Mouse (Mus musculus): ENCODE measurements around the gene Rtkn. TPM values are rescaled to one million over a fixed set of nuclear protein-coding genes. Genes with fewer than 3 reads are reported as not detected.
"Not testable (repeated sequence)": the region's sequence is repeated elsewhere in the genome, so short reads cannot be mapped to it uniquely, and the experiment has no call there.

Gene Rtkn
- polyA plus RNA-seq, 1 experiment from 2014 or later, result 38.5 TPM

GRCm38 (mm10) chr6:83155552-83156238 lies 20.4 kb downstream of the Rtkn start:
- ATAC-seq (replicated peaks; ENCODE audit: low FRiP score, low read depth), result no peak
- peaks cover under 1% of the 10 kb centered on the region; the same call in 1 of the 2 replicates for H3K27me3 ChIP-seq (ENCODE audit: insufficient read depth, low read length)

GRCm38 (mm10) chr6:83156259-83156684 lies 21.0 kb downstream of the Rtkn start, which contains the start of the genes Wdr54 and 1700003E16Rik:
Gene Wdr54 (minus strand): TSS chr6:83156397.
Gene 1700003E16Rik (plus strand): TSS chr6:83156404.
- Histone ChIP-seq H3K27ac (no peak within 1 kb of the TSS), H3K27me3 (ENCODE audit: insufficient read depth, low read length) (peaks cover 6% of the 10 kb centered on the region; the same call in 1 of the 2 replicates), H3K4me2 (ENCODE audit: low read length) (peak within 1 kb of the TSS; percentile 74), H3K9ac (ENCODE audit: low read depth, low read length) (peak within 1 kb of the TSS; percentile 35; the same call in 1 of the 2 replicates), H3K4me3 (replicated peaks; ENCODE audit: low read depth, low read length) (peak within 1 kb of the TSS; percentile 41), H3K36me3 (ENCODE audit: insufficient read depth, low read length) (peaks cover 5% of the 10 kb centered on the region; the same call in 1 of the 2 replicates), H3K9me3 (replicated peaks; ENCODE audit: low read length) (no peaks in the 10 kb centered on the region), H3K4me1 (replicated peaks; ENCODE audit: insufficient read depth, low read length) (peaks cover 7% of the 10 kb centered on the region; the same call in 1 of the 2 replicates)
- TF ChIP-seq CTCF (IDR thresholded peaks at IDR 0.05; ENCODE audit: low read depth), result no peak
- peak; percentile 69 for DNase-seq (ENCODE audit: low spot score)
- 2% methylated on average over 32 of the region's 32 CpGs for WGBS
- ATAC-seq (replicated peaks; ENCODE audit: low FRiP score, low read depth), result peak; percentile 62

More at GRCm38 (mm10) chr6:83155552-83156238, 20.4 kb downstream of the Rtkn start:
- no peak overlapping the region for H3K27ac ChIP-seq
- H3K4me3 ChIP-seq (replicated peaks; ENCODE audit: low read depth, low read length), result peak overlapping the region; percentile 41
- TF ChIP-seq CTCF (IDR thresholded peaks at IDR 0.05; ENCODE audit: low read depth), result no peak
- H3K4me2 ChIP-seq (ENCODE audit: low read length), result peak overlapping the region; percentile 74
- 10% methylated on average over 23 of the region's 23 CpGs for WGBS
- H3K36me3 ChIP-seq (ENCODE audit: insufficient read depth, low read length), result peaks cover 5% of the 10 kb centered on the region; the same call in 1 of the 2 replicates
- no peak for DNase-seq (ENCODE audit: low spot score)
- H3K9me3 ChIP-seq (replicated peaks; ENCODE audit: low read length), result no peaks in the 10 kb centered on the region
- peak overlapping the region; percentile 35; the same call in 1 of the 2 replicates for H3K9ac ChIP-seq (ENCODE audit: low read depth, low read length)
- peaks cover 7% of the 10 kb centered on the region; the same call in 1 of the 2 replicates for H3K4me1 ChIP-seq (replicated peaks; ENCODE audit: insufficient read depth, low read length)

GRCm38 (mm10) chr6:83159456-83159855 lies 24.2 kb downstream of the Rtkn start:
- ATAC-seq (replicated peaks; ENCODE audit: low FRiP score, low read depth); H3K4me3 ChIP-seq (replicated peaks; ENCODE audit: low read depth, low read length); H3K4me2 ChIP-seq (ENCODE audit: low read length); H3K9ac ChIP-seq (ENCODE audit: low read depth, low read length); H3K9me3 ChIP-seq (replicated peaks; ENCODE audit: low read length); H3K27ac ChIP-seq; H3K36me3 ChIP-seq (ENCODE audit: insufficient read depth, low read length): not testable (repeated sequence)
- Histone ChIP-seq H3K27me3 (ENCODE audit: insufficient read depth, low read length) (peaks cover 13% of the 10 kb centered on the region; the same call in 1 of the 2 replicates), H3K4me1 (replicated peaks; ENCODE audit: insufficient read depth, low read length) (peaks cover 19% of the 10 kb centered on the region; the same call in 1 of the 2 replicates)
- peak; percentile 83 for TF ChIP-seq CTCF (IDR thresholded peaks at IDR 0.05; ENCODE audit: low read depth)
- WGBS, result 30% methylated on average over 3 of the region's 3 CpGs
- peak; percentile 85 for DNase-seq (ENCODE audit: low spot score)

GRCm38 (mm10) chr6:83161442-83161841 lies 26.2 kb downstream of the Rtkn start:
- no peaks in the 10 kb centered on the region for H3K36me3 ChIP-seq (ENCODE audit: insufficient read depth, low read length)
- no peak for TF ChIP-seq CTCF (IDR thresholded peaks at IDR 0.05; ENCODE audit: low read depth)
- no peak for ATAC-seq (replicated peaks; ENCODE audit: low FRiP score, low read depth)
- no peaks in the 10 kb centered on the region for H3K9me3 ChIP-seq (replicated peaks; ENCODE audit: low read length)
- no peak for DNase-seq (ENCODE audit: low spot score)
- H3K4me2 ChIP-seq (ENCODE audit: low read length), result peak overlapping the region; percentile 73
- peaks cover 13% of the 10 kb centered on the region; the same call in 1 of the 2 replicates for H3K27me3 ChIP-seq (ENCODE audit: insufficient read depth, low read length)
- 11% methylated on average over 19 of the region's 19 CpGs for WGBS
- no peak overlapping the region for H3K27ac ChIP-seq
- H3K4me3 ChIP-seq (replicated peaks; ENCODE audit: low read depth, low read length), result peak overlapping the region; percentile 26
- peaks cover 18% of the 10 kb centered on the region for H3K4me1 ChIP-seq (replicated peaks; ENCODE audit: insufficient read depth, low read length)
- peak overlapping the region; percentile 54; the same call in 1 of the 2 replicates for H3K9ac ChIP-seq (ENCODE audit: low read depth, low read length)

- H3K27me3 ChIP-seq (ENCODE audit: insufficient read depth, low read length), result peaks cover 13% of the 10 kb centered on the region; the same call in 1 of the 2 replicates
- H3K4me2 ChIP-seq (ENCODE audit: low read length), result peak overlapping the region; percentile 73
- no peaks in the 10 kb centered on the region for H3K36me3 ChIP-seq (ENCODE audit: insufficient read depth, low read length)
- no peaks in the 10 kb centered on the region for H3K9me3 ChIP-seq (replicated peaks; ENCODE audit: low read length)
- peaks cover 19% of the 10 kb centered on the region; the same call in 1 of the 2 replicates for H3K4me1 ChIP-seq (replicated peaks; ENCODE audit: insufficient read depth, low read length)
- DNase-seq (ENCODE audit: low spot score) (peak; percentile 40), ATAC-seq (replicated peaks; ENCODE audit: low FRiP score, low read depth) (no peak; the same call in 1 of the 2 replicates)
- no peak for TF ChIP-seq CTCF (IDR thresholded peaks at IDR 0.05; ENCODE audit: low read depth)
- WGBS, result 1% methylated on average over 49 of the region's 49 CpGs
- H3K9ac ChIP-seq (ENCODE audit: low read depth, low read length), result peak overlapping the region; percentile 54
- peak overlapping the region; percentile 26 for H3K4me3 ChIP-seq (replicated peaks; ENCODE audit: low read depth, low read length)
- H3K27ac ChIP-seq, result no peak overlapping the region
Observed at GRCm38 (mm10) chr6:83161921-83162641, 26.8 kb downstream of the Rtkn start.

GRCm38 (mm10) chr6:83162701-83163100 lies 27.4 kb downstream of the Rtkn start:
- DNase-seq (ENCODE audit: low spot score) (peak; percentile 80), ATAC-seq (replicated peaks; ENCODE audit: low FRiP score, low read depth) (peak; percentile 12; the same call in 1 of the 2 replicates)
- TF ChIP-seq CTCF (IDR thresholded peaks at IDR 0.05; ENCODE audit: low read depth), result peak; percentile 83
- H3K9ac ChIP-seq (ENCODE audit: low read depth, low read length), result peak overlapping the region; percentile 54; the same call in 1 of the 2 replicates
- peaks cover 20% of the 10 kb centered on the region; the same call in 1 of the 2 replicates for H3K4me1 ChIP-seq (replicated peaks; ENCODE audit: insufficient read depth, low read length)
- H3K27ac ChIP-seq, result no peak overlapping the region
- no peaks in the 10 kb centered on the region for H3K9me3 ChIP-seq (replicated peaks; ENCODE audit: low read length)
- no peaks in the 10 kb centered on the region for H3K36me3 ChIP-seq (ENCODE audit: insufficient read depth, low read length)
- WGBS, result 1% methylated on average over 8 of the region's 8 CpGs
- peak overlapping the region; percentile 73 for H3K4me2 ChIP-seq (ENCODE audit: low read length)
- peaks cover 13% of the 10 kb centered on the region; the same call in 1 of the 2 replicates for H3K27me3 ChIP-seq (ENCODE audit: insufficient read depth, low read length)
- H3K4me3 ChIP-seq (replicated peaks; ENCODE audit: low read depth, low read length), result peak overlapping the region; percentile 26

Measured in kidney, postnatal 0 days (tissue).